Mouse (Mus musculus) monocyte, adult 5-6 weeks (primary cell): Measurements from ENCODE around the gene Arhgef28. TPM values are rescaled to one million over a fixed set of nuclear protein-coding genes. Genes with fewer than 3 reads are reported as not detected.
A peak's percentile ranks its signal among the peaks of the same experiment; 100 is the strongest.

Source experiments
- ATAC-seq: fragments of 153-309, 156-312 bp; replicated peaks from 2 replicates; pipeline ENCODE4 v1.8.0; 2017; ENCODE audit warnings: mild to moderate bottlenecking; ENCODE audit not compliant: low TSS enrichment, insufficient number of reproducible peaks, severe bottlenecking, poor library complexity, low FRiP score
- total RNA-seq: library from RNA; stranded (forward); fragments of 200-1000, 200-491, 200-594 nt; gene quantifications from 3 replicates; pipeline ENCODE4 v1.2.3, GENCODE M21; 2017

Gene Arhgef28
- total RNA-seq, 1 experiment from 2014 or later: not detected

GRCm38 (mm10) chr13:97900380-97900758, 305.9 kb downstream of the Arhgef28 start:
- ATAC-seq: no peak

GRCm38 (mm10) chr13:97899604-97900379, 306.4 kb downstream of the Arhgef28 start:
- ATAC-seq: no peak

- no peak for ATAC-seq
Measured at GRCm38 (mm10) chr13:97898590-97898989, 307.6 kb downstream of the Arhgef28 start.

- no peak for ATAC-seq
Measured at GRCm38 (mm10) chr13:97893031-97893825, 313.0 kb downstream of the Arhgef28 start.

- no peak for ATAC-seq
Measured at GRCm38 (mm10) chr13:97892089-97892884, 314.0 kb downstream of the Arhgef28 start.

GRCm38 (mm10) chr13:97888046-97888445, 318.2 kb downstream of the Arhgef28 start:
- ATAC-seq: no peak

- no peak for ATAC-seq
Measured at GRCm38 (mm10) chr13:97887558-97887957, 318.7 kb downstream of the Arhgef28 start.

- ATAC-seq: no peak
Measured at GRCm38 (mm10) chr13:97883629-97884028, 322.6 kb downstream of the Arhgef28 start.

GRCm38 (mm10) chr13:97876450-97876849, 329.8 kb downstream of the Arhgef28 start:
- ATAC-seq: no peak

GRCm38 (mm10) chr13:97876031-97876430, 330.2 kb downstream of the Arhgef28 start:
- no peak for ATAC-seq

GRCm38 (mm10) chr13:97869428-97869827, 336.8 kb downstream of the Arhgef28 start:
- ATAC-seq: no peak

- ATAC-seq: no peak
Measured at GRCm38 (mm10) chr13:97867322-97867962, 338.8 kb downstream of the Arhgef28 start.

GRCm38 (mm10) chr13:97859071-97859470, 347.2 kb downstream of the Arhgef28 start:
- ATAC-seq: no peak

GRCm38 (mm10) chr13:97857860-97858259, 348.4 kb downstream of the Arhgef28 start:
- peak; percentile 70 for ATAC-seq

GRCm38 (mm10) chr13:97853356-97853968, 352.8 kb downstream of the Arhgef28 start:
- ATAC-seq: 0 out of 2 replicates have a peak, but pooled peaks have one; percentile 22
